Mouse (Mus musculus): Measurements from ENCODE around the gene Trim30a.

DNA sequence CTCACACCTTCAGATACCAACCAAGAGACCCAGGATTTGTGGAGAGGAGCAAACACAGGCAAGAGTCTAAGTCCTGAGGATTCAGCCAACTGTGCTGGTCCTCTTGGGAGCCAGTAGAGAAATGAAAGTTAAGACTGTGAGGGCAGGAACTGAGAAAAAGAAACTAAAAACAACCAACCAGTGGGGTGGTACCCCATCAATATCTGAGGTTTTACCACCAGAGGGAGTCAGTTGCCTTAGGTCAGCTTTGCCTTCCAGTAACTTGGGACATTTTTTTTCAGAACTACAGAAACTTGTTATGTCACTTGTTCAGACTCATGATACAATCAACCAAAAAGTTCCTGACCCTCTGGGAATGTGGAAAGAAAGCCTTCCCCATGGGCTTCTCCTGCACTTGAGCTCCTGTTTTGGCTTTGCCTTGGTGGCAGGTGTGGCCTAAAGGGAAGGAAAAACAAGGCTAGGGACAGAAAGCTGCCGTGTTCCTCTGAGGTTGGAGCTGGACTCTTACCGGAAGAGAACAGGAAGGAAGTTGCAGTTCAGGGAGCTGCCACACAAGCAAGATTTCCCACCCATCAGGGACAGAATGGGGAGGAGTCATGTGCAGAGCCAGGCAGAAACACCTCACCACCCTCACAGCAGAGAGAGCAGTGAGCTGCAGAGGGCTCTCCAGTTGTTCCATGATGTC is 18.9 kb downstream of the Trim30a start:
- TF ChIP-seq CTCF (IDR thresholded peaks at IDR 0.05; ENCODE audit: extremely low read depth, insufficient read depth, low read length), result no peak
- no peak for TF ChIP-seq POLR2A (IDR thresholded peaks at IDR 0.05; ENCODE audit: extremely low read depth, insufficient read depth, low read length)
